Mouse (Mus musculus) CH12.LX (cell line): ENCODE results near the gene Ccdc61. TPM values are rescaled to one million over a fixed set of nuclear protein-coding genes. Genes with fewer than 3 reads are reported as not detected.

Experiments used
- DNase-seq: peaks from one replicate; pipeline ENCODE4 v3.0.0-alpha.2; 2013; ENCODE audit errors: extremely low read depth
- H3K27ac ChIP-seq: 2 replicates; pipeline ENCODE4 v1.5.1; 2012; ENCODE audit warnings: low read depth, mild to moderate bottlenecking, control low read depth, moderate library complexity; ENCODE audit not compliant: insufficient read depth
- H3K27me3 ChIP-seq: replicated peaks from 2 replicates; pipeline ENCODE3; 2012; ENCODE audit warnings: inconsistent platforms
- H3K36me3 ChIP-seq, 2 experiments: replicated peaks in 1 of 2; 2 replicates each; pipeline versions ENCODE3 to v1.6.1; 2012; ENCODE audit warnings: inconsistent platforms in 1 of 2, low read length in 1 of 2, mild to moderate bottlenecking in 1 of 2, mixed read lengths in 1 of 2, moderate library complexity in 1 of 2; ENCODE audit not compliant: control insufficient read depth in 1 of 2, insufficient read depth in 1 of 2
- H3K4me1 ChIP-seq, 2 experiments: 2 replicates each; pipeline ENCODE4 v1.6.1; 2012; ENCODE audit warnings: inconsistent platforms in 1 of 2, moderate library complexity in 1 of 2; ENCODE audit not compliant: insufficient read depth in 2 of 2, control insufficient read depth in 1 of 2
- H3K4me2 ChIP-seq: 2 replicates; pipeline ENCODE4 v1.6.1; 2012; ENCODE audit warnings: low read depth, mild to moderate bottlenecking, control low read depth; ENCODE audit not compliant: poor library complexity, insufficient read depth, severe bottlenecking
- H3K4me3 ChIP-seq, 3 experiments: fragments of 150-350 bp in 1 of 3; sonication (generic) in 1 of 3; replicated peaks in 1 of 3; 2 replicates each; pipeline versions ENCODE3 to v1.5.1; 2011 to 2012; ENCODE audit warnings: low read depth in 2 of 3, low read length in 2 of 3, mild to moderate bottlenecking in 2 of 3, moderate library complexity in 2 of 3, control low read depth in 1 of 3, improper control_type of control experiment in 1 of 3, inconsistent platforms in 1 of 3, mixed read lengths in 1 of 3; ENCODE audit not compliant: poor library complexity in 1 of 3
- H3K79me2 ChIP-seq: replicated peaks from 2 replicates; pipeline ENCODE4 v1.6.1; 2012; ENCODE audit warnings: mild to moderate bottlenecking, moderate library complexity; ENCODE audit not compliant: control insufficient read depth, poor library complexity, insufficient read depth, severe bottlenecking; ENCODE audit errors: extremely low read depth
- H3K9ac ChIP-seq: 2 replicates; pipeline ENCODE4 v1.6.1; 2012; ENCODE audit warnings: low read depth, mild to moderate bottlenecking, control low read depth, moderate library complexity; ENCODE audit not compliant: insufficient read depth
- H3K9me3 ChIP-seq: replicated peaks from 2 replicates; pipeline ENCODE3; 2012; ENCODE audit warnings: low read length, inconsistent platforms, mixed read lengths
- CHD1 ChIP-seq: IDR thresholded peaks from 2 replicates; pipeline ENCODE4 v1.6.1; 2012; ENCODE audit warnings: low read depth, low read length, improper control_type of control experiment, inconsistent platforms
- CHD2 ChIP-seq: IDR thresholded peaks from 2 replicates; pipeline ENCODE4 v1.6.1; 2011; ENCODE audit warnings: low read length, improper control_type of control experiment
- E2F4 ChIP-seq: IDR thresholded peaks from 2 replicates; pipeline ENCODE4 v1.6.1; 2011; ENCODE audit warnings: low read depth, low read length, improper control_type of control experiment; ENCODE audit not compliant: insufficient replicate concordance
- ETS1 ChIP-seq: conservative IDR thresholded peaks from 2 replicates; pipeline ENCODE4 v1.6.1; 2012; ENCODE audit warnings: low read depth, mild to moderate bottlenecking, inconsistent platforms, low read length, improper control_type of control experiment, moderate library complexity
- HCFC1 ChIP-seq: IDR thresholded peaks from 2 replicates; pipeline ENCODE4 v1.6.1; 2012; ENCODE audit warnings: low read depth, mild to moderate bottlenecking, inconsistent platforms, low read length, improper control_type of control experiment
- IRF4 ChIP-seq: IDR thresholded peaks from 2 replicates; pipeline ENCODE4 v1.6.1; 2014; ENCODE audit warnings: low read depth, mild to moderate bottlenecking, inconsistent platforms, low read length, improper control_type of control experiment
- MAX ChIP-seq: IDR thresholded peaks from 2 replicates; pipeline ENCODE4 v1.6.1; 2011; ENCODE audit warnings: low read length, improper control_type of control experiment
- MAZ ChIP-seq: IDR thresholded peaks from 2 replicates; pipeline ENCODE4 v1.6.1; 2012; ENCODE audit warnings: low read depth, mild to moderate bottlenecking, inconsistent platforms, low read length, improper control_type of control experiment, moderate library complexity
- MEF2A ChIP-seq: IDR thresholded peaks from 2 replicates; pipeline ENCODE4 v1.6.1; 2014; ENCODE audit warnings: low read depth, mild to moderate bottlenecking, inconsistent platforms, low read length, improper control_type of control experiment, borderline replicate concordance
- NELFE ChIP-seq: IDR thresholded peaks from 2 replicates; pipeline ENCODE4 v1.6.1; 2011; ENCODE audit warnings: low read depth, low read length, improper control_type of control experiment
- NRF1 ChIP-seq: IDR thresholded peaks from 2 replicates; pipeline ENCODE4 v1.6.1; 2014; ENCODE audit warnings: low read depth, mild to moderate bottlenecking, inconsistent platforms, low read length, improper control_type of control experiment, moderate library complexity
- PAX5 ChIP-seq: IDR thresholded peaks from 2 replicates; pipeline ENCODE4 v1.6.1; 2012; ENCODE audit warnings: low read length, inconsistent platforms, mixed read lengths
- POLR2AphosphoS2 ChIP-seq: IDR thresholded peaks from 2 replicates; pipeline ENCODE4 v1.6.1; 2011; ENCODE audit warnings: low read depth, low read length, improper control_type of control experiment
- SMC3 ChIP-seq: IDR thresholded peaks from 2 replicates; pipeline ENCODE4 v1.6.1; 2011; ENCODE audit warnings: low read depth, low read length, improper control_type of control experiment
- TBP ChIP-seq: conservative IDR thresholded peaks from 2 replicates; pipeline ENCODE4 v1.6.1; 2011; ENCODE audit warnings: low read depth, low read length, improper control_type of control experiment
- TCF12 ChIP-seq: IDR thresholded peaks from 2 replicates; pipeline ENCODE4 v1.6.1; 2014; ENCODE audit warnings: low read depth, mild to moderate bottlenecking, inconsistent platforms, low read length, improper control_type of control experiment
- USF1 ChIP-seq: IDR thresholded peaks from 2 replicates; pipeline ENCODE4 v1.6.1; 2014; ENCODE audit warnings: low read depth, mild to moderate bottlenecking, inconsistent platforms, low read length, improper control_type of control experiment
- USF2 ChIP-seq: conservative IDR thresholded peaks from 2 replicates; pipeline ENCODE4 v1.6.1; 2011; ENCODE audit warnings: low read depth, low read length, improper control_type of control experiment
- ZC3H11A ChIP-seq: IDR thresholded peaks from 2 replicates; pipeline ENCODE4 v1.6.1; 2012; ENCODE audit warnings: low read depth, mild to moderate bottlenecking, inconsistent platforms, low read length, improper control_type of control experiment
- ZKSCAN1 ChIP-seq: IDR thresholded peaks from 2 replicates; pipeline ENCODE4 v1.6.1; 2012; ENCODE audit warnings: low read depth, inconsistent platforms, low read length, improper control_type of control experiment, borderline replicate concordance
- dilution Hi-C: fragments of 300-500 bp; cut with MboI; formaldehyde crosslinking; loops from 2 replicates; pipeline ENCODE4 v1.14.3; 2020; ENCODE audit warnings: low sequenced_read_pairs; ENCODE audit not compliant: extremely low pct_unique_long_range_greater_than_20kb, extremely low pct_ligation_motif_present
- in situ Hi-C: fragments of 300-500 bp; cut with MboI; formaldehyde crosslinking; loops from 3 replicates; pipeline ENCODE4 v1.14.3; 2019; ENCODE audit warnings: low sequenced_read_pairs, low pct_ligation_motif_present, low pct_unique_long_range_greater_than_20kb, mixed read lengths
- polyA plus RNA-seq: library from polyadenylated mRNA; unstranded; fragments of >175 nt; gene quantifications from 2 replicates; pipeline ENCODE4 v1.2.1, GENCODE M21; 2012; ENCODE audit warnings: low read depth; ENCODE audit not compliant: insufficient read length
- total RNA-seq, 2 experiments: library from RNA; depleted of rRNA; stranded (reverse); fragments of 300-350 nt in 1 of 2; fragments of >200 nt in 1 of 2; gene quantifications; 2 replicates each; pipeline ENCODE4 v1.2.3; 2012 to 2014

Gene Ccdc61
- total and polyA plus RNA-seq, 3 experiments, result 11.9 to 17.4 (median 13.2) TPM

DNA sequence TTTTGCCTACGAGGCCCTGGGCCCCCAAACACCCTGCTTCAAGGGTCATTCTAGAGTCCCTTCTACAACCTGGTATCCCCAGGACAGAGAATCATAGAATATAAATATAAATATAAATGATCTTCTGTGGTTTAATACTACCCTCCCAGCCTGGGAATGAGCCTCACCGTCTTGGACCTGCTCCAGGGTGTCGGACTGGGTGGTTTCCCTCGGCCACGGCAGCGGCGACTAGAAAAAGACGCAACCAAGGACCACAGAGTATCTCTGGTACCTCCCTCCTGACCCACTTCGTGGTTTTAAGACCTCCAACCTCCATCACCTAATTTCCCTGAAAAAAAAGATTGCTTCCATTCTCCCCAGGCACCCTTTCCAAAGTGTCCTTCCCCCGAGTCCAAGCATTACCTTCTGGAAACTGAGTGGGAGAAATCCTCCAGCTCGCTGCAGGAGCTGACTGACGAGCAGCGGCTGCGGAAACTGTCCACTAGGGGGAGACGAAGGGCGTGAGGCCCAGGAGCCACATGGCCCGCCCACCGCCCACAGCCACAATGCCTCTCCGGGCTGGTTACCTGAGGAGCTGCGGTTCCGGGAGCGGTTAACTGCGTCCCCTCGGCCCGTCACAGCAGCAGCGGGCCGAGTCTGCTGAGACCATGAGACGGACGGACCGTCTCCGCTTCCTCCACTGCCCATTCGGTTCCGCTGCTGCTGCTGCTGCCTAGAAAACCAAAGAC is 18.2 kb downstream of the Ccdc61 start (continued):
- TF ChIP-seq USF1, result no peak
- TF ChIP-seq HCFC1, result peak; percentile 40
- TF ChIP-seq POLR2AphosphoS2, result no peak
- TF ChIP-seq MEF2A, result 0 out of 2 replicates have a peak, but pooled peaks have one; percentile 23
- TF ChIP-seq ETS1, result no peak
- no peak for TF ChIP-seq TBP
- TF ChIP-seq PAX5, result no peak
- TF ChIP-seq CHD2, result no peak
- no peak for TF ChIP-seq E2F4
- peak; percentile 69 for TF ChIP-seq SMC3
- TF ChIP-seq ZC3H11A, result no peak
- no peak for TF ChIP-seq USF2
- no peak for TF ChIP-seq ZKSCAN1
- peak; percentile 76 for TF ChIP-seq MAX
- TF ChIP-seq MAZ, result no peak
- no peak for TF ChIP-seq NRF1

DNA sequence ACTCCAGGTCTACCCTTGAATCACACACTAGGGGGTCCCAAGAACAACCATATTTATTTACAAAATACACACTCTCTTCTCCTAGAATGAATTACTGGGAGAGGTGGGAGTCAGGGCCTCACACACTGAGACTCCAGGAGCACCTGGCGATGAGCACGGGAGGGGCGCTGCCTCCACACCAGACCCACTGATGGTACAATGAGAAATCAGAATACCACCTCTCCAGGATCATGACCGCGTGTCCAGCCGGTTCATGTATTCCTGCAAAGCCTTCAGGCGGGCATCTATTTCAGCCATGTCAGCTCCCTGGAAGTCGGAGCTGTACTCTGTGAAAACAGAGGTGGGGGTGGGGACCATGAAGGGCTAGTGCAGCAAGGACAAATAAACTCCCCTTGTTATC is 19.4 kb downstream of the Ccdc61 start:
- DNase-seq, result no peak
- Histone ChIP-seq H3K9ac (no peak overlapping the region), H3K4me2 (no peak overlapping the region), H3K27ac (no peak overlapping the region), H3K4me1 (peaks cover 3 to 7% of the 10 kb centered on the region in 2 experiments; a peak in 2 of 4 replicates), H3K9me3 (no peaks in the 10 kb centered on the region), H3K36me3 (peaks cover 0 to 32% of the 10 kb centered on the region in 2 experiments), H3K4me3 (no peak overlapping the region), H3K27me3 (no peaks in the 10 kb centered on the region), H3K79me2 (no peaks in the 10 kb centered on the region)
- TF ChIP-seq CHD1 (no peak), ZKSCAN1 (no peak), TCF12 (no peak), ZC3H11A (no peak), POLR2AphosphoS2 (no peak), IRF4 (no peak), MAX (no peak), ETS1 (no peak), NELFE (no peak), CHD2 (no peak)
- in situ Hi-C loops, result loop anchor here (10.0 kb wide), 2 partner anchors 94 to 134 kb away; partner anchors contain the start of genes Foxa3, Nanos2 and Sympk
- dilution Hi-C loops, result no loop called here
